Mouse (Mus musculus): ENCODE data around the gene Rps11.
"Not testable (repeated sequence)": the region's sequence is repeated elsewhere in the genome, so short reads cannot be mapped to it uniquely, and the experiment has no call there.

The Rps11 gene

DNA sequence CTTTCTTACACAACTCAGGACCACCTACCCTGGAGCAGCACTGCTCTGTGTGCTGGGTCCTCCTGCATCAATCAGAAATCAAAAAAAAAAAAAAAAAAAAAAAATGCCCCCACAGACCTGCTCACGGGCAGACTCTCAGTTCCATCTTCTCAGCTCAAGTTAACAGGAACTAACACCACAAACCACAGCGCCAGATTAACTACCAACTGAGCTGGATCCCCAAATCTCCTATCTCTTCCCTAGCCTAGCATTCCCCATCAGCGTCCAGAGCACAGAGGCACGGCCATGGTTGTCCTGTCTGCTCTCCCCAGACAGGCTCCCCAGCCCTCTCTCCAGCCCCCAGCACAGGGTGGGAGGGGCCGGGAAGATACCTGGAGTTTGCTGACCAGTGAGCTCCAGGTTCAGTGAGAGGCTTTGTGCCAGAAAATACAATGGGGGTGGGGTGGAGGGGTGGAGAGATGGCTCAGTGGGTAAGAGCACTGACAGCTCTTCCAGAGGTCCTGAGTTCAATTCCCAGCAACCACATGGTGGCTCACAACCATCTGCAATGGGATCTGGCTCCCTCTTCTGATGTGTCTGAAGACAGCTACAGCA, 17.1 kb downstream of the Rps11 start:
- DNase-seq (ENCODE audit: low spot score) = no peak

DNA sequence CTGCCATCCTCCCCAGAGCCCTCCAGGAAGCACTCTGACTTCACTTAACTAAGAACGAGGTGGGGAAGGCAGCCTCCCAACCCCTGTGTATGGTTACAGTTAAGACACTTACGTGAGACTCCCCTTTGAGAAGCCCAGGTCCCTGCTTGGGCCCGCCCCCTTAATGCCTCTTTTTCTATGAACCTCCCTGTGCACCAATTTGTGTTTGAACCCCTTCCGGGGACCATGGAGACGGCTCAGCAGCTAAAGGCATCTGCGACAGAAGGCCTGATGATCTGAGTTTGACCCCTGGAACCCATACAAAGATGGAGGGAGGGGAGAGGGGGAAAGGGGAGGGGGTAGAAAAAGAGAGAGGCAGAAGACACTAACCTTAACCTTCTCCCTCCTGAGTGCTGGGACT, 17.8 kb downstream of the Rps11 start:
- no peak for DNase-seq (ENCODE audit: low spot score)

DNA sequence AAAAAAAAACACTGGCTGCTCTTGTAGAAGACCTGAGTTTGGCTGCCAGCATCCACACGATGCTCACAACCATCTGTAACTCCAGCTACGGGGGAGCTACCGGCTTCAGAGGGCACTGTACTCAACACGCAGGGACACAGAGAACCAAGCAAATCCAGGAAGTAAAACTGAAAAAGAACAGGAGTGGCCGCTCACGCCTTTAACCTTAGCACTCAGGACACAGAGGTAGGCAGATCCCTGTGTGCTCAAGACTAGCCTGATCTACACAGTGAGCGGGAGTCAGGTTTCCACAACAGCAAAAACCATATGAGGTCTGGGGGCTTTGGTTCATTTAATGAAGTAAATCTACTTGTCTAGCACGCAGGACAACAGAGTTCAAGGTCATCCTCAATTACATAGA, 18.7 kb downstream of the Rps11 start:
- no peak for DNase-seq (ENCODE audit: low spot score)

DNA sequence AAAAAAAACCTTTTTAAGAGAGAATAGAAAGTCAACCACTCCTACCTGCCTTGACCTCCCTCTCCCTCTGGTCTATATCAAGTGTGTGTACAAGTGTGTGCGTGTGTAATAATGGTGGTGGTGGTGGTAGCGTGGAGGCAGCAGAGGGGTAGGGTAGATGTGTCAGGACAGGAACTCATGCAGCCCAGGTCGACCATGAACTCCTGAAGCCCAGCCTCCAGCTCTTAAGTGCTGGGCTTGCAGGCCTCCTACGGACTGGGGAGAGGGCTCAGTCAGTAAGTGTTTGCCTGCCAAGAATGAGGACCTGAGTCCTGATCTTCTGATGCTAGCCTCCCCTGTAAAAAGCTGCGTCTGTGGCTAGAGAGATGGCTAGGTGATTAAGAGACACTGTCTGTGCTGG, 19.3 kb downstream of the Rps11 start:
- DNase-seq (ENCODE audit: low spot score) = no peak

DNA sequence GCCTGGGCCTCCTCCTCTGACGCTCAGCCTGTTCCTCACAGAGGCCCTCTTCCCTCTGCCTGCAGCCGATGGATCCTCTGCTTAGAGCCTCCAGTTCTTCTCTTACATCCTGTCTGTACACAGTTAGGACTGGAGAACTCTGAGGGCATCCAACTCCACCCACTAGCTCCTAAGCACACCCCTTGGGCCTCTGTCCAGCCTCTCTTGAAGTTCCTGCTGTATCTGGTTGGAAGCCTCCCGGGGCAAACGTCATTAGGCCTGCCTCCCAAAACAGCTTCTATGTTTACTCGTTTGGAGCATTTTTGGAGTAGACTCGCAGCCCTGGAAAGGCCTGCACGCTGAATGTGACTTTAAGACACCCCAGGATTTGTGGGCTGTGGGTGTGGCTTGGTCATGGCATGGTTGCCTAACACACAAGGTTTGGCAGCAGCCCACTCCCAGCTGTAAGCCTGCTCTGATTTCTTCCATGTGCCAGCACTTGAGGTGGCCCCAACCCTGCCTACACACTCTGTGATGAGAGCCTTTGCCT, 20.5 kb downstream of the Rps11 start, which contains the start of gene Fcgrt:
TSS of gene Fcgrt (minus strand) at position 200 of the 529 bp plus-strand sequence.
- DNase-seq (ENCODE audit: low spot score) = peak; percentile 62

DNA sequence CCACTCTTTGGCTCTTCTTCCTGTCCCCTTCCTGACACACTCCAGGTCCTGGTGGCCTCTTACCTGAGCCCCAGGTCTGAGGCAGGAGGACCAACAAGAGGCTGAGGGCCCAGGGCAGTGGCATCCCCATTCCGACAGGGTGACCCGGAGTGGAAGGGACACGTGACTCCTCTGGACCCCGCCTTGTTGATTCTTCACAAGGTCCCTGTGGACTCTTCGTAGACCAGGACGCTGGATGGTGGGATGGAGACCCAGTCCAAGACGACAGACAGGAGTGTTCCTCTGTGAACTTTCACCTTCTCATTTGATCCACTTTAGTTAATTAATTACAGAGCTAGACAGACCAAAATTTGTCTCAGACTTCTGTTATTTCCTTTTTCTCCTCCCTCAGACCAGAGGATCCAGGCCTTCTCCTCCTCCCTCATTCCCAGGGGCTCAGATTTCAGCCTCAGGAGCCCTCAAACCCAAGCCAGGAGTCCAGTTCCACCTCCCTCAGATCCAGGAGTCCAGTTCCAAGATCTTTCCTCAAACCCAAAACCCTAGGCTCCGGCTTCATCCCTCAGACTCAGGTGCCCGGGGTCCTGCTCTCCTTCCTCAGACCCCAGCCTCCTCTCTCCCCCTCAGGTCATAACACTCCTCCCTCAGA, 21.2 kb downstream of the Rps11 start:
- DNase-seq (ENCODE audit: low spot score) = no peak

DNA sequence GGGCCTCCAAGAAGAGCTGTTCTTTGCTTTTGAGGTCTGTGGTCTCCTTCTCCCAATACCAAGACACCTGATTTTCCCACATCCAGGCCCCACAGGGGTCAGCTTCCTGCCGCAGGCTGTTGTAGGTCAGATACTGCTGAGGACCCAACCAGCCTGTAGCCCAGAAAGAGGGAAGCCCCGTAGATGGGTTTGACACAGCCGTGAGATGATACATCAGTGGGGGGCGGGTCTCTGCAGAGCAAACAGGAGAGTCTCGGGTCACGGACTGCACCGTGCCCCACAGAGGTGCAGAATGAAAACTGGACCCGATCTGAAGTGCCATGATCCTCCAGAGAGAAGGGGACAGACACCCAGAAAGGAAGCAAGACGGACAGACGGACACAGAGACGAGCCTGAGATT, 21.8 kb downstream of the Rps11 start:
- no peak for DNase-seq (ENCODE audit: low spot score)

DNA sequence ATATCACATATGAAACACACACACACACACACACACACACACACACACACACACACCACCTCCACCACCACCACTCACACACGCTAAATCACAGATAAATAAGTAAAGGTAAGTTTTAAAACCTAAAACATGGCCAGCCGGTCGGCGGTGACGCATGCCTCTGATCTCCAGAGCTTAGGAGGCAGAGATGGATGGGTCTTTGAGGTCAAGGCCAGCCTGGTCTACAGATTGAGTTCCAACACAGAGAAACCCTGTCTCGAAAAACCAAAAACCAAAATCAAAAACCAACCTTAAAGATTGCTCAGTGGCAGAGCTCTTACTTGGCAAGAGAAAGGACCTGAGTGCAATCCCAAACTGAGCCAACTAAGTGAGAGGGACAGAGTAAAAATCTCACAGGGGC, 24.2 kb downstream of the Rps11 start:
- no peak for DNase-seq (ENCODE audit: low spot score)

DNA sequence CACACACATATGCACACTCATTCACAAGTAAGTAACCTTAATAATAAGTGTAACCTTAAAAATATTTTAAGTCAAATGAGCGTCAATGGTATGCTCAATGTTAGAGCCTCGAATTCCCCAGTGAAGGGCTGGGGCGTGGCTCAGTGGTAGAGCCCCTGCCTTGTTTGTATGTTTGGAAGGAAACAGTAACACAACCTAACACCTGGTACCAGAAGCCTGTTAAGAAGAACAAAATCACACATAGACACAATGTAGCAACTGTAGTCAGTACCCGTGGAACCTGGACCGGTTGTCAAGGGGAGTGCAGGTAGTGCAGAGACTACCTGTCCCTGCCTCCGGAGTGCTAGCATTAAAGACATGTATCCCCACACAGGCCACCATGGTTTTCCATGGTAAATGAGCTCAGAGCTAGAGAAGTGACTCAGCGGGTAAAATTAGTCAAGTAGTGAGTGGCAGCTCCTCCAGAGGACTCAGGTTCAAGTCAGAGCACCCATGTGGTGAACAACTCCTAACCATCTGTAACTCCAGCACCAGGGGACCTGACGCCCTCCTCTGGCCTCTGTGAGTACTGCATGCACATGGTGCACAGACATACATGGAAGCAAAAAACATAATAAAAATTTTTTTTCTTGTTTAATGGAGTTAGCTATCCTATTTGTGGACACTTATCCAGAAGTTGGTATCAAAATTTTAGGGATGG, 25.5 kb downstream of the Rps11 start:
- DNase-seq (ENCODE audit: low spot score) = no peak

DNA sequence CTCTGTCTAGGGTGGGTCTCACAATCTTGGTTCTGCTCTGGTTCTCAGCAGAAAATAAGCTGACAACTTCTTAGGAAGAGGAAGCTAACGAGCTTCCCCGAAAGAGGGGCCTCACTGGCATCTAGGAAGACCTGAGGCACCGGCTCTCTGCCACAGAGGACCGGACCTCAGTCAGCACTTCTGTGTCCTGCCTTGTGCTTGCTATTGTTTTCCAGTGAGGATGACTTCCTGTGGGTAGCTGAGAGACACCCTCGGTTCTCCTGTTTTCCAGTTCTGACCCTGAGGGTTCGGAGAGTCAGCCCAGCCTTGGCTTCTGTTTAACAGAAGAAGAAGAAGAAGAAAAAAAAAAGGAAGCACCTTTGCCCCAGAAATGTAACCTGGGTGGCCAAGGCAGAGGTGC, 26.8 kb downstream of the Rps11 start:
- DNase-seq (ENCODE audit: low spot score) = no peak

DNA sequence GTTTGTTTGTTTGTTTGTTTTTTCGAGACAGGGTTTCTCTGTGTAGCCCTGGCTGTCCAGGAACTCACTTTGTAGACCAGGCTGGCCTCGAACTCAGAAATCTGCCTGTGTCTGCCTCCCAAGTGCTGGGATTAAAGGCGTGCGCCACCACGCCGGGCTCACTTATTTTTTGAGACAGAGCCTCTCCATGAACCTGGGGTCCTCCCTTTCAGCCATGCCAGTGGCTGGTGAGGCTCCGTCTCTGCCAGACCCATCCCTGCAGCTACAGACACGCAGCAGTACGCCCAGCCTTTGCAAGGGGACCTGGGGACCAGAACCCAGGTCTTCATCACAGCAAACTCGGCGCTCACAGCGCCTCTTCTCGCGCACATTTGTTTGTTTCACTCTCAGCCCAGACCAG, 28.3 kb downstream of the Rps11 start:
- DNase-seq (ENCODE audit: low spot score) = not testable (repeated sequence)

DNA sequence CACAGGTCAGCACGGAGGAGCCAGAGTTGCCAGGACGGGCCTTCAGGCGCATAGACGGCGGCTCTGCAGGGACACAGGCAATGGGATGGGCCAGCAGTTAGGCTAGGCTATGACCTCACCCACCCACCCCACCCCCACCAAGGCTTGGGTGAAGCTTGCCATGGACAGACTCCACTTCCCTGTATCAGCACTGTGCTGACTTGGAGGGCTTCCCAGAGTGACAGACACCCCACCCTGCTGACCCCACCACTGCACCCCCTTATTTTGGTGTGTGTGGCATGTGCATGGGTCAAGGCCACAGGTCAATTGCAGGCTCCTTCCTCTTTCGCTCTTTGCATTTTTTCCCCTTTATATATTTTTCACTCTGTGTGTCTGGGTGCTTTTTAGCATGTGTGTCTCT, 28.9 kb downstream of the Rps11 start:
- DNase-seq (ENCODE audit: low spot score) = no peak

DNA sequence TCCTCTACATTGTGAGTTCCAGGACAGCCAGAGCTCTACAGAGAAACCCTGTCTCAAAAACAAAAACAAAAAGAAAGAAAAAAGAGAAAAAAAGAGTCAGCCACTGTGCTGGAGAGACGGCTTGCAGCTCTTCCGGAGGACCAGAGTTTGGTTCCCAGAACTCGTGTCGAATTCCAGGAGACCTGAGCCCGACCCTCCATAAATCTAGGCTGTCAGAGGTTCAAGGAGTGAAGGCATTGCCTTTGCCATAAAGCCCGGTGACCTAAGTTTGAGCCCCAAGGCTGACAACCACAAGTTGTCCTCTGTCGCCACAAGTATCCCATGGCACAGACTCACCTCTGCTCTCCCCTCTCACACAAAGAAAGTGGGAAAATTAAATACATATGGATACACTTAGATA, 30.1 kb downstream of the Rps11 start:
- DNase-seq (ENCODE audit: low spot score) = no peak

DNA sequence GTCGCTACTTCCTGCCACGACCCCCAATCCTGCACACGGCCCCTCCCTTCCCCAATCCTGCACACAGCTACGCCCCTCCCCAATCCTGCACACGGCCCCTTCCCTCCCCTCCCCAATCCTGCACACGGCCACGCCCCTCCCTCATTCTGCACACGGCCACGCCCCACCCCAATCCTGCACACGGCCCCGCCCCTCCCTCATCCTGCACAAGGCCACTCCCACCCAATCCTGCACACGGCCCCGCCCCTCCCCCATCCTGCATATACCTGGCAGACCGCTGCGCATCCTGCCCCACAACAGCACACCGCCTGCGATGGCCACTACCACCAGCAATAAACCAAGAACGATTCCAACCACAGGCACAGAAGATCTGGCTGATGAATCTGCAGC, 30.7 kb downstream of the Rps11 start:
- no peak for DNase-seq (ENCODE audit: low spot score)

DNA sequence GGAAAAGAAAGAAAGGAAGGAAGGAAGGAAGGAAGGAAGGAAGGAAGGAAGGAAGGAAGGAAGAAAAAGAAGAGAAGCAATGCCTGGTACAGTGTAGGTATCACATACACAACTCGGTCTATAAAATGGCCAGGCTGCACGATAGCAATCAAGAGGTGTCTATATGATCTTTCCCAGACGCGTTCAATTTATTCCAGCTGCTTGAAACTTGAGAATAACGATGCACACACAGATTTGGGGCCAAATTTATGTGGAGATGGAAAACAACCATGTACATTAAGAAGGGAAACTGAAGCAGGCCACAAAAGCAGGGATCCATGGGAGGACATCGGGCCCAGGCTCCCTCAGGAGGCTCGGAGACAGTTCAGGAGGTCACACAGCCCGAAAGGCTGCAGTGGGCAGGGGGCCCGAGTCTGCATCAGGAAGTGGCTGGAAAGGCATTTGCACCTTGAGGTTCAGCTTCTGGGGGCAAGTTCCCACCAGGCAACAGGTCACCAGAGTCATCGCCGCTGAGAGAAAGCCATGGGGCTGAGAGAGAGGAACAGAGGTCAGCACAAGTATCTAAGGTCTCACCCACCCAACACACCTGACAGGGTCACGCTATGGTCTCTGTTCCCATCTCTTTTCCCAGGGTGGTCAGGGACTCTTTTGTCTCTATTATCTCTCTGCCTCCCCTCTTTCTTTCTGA, 31.3 kb downstream of the Rps11 start:
- no peak for DNase-seq (ENCODE audit: low spot score)

DNA sequence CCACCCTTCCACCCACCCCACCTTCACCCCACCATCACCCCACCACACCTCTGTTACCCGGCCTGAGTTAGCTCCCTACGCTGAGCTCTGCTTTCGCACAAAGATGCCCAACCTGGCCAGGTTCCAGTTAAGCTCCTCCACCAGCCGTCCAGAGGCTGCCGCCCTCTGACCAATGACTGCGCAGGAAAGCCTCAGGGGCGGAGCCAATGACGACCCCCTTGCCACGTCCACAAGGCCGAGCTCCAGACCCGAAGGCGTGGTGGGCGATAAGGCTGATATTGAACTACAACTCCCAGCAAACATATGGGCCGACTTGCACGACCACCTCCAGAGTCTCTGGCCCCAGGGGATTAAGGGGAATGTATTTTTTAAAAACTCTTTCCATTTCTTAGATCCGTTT, 32.2 kb downstream of the Rps11 start, which contains the start of gene Rcn3:
TSS of gene Rcn3 (minus strand) at position 174 of the 400 bp plus-strand sequence.
- no peak for DNase-seq (ENCODE audit: low spot score)

DNA sequence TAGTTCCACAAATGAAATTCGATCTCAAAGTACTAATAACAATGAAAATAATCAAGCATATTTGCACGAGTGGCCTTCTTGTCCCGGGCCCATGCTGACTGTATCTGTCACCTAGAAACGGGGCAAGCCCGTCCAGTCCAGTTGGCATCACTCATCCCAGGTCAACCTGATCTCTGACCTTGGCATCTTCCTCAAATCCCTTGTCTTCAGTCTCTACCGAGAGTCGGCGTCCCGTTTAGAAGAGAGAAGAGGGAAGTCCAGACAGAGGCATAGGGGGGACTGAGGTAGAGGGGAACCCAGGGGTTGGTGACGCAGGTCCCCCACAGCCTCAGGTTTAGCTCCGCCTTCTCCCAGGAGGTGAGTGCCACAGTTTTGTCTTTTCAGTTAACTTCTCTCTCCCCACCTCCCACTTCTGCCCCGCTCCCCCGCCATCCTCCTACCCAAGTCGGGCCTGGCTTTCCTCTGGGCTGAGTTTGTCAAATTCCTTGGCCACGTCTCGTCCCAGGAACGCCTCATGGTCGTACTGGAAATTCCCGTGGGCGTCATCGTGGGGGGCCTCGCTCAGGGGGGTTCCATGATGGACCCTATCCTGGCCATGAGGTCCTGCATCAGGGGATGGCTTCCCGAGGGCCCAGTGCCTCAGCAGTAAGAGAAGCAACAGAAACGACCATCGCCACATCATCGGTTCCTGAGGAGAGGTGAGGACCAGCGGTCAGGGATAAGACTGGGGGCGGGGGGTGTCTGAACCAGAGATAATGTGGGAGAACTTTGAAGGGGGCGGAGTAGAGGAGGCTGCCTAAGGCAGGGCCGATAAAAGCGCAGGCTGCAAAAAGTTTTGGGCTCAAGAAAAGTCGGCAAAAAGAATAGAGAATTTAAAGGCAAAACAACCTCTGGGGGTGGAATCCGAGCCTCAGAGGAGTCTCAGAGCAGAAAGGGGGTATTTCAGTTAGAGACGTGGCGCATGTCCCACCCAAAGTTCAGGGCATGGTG, 32.9 kb downstream of the Rps11 start:
- no peak for DNase-seq (ENCODE audit: low spot score)

DNA sequence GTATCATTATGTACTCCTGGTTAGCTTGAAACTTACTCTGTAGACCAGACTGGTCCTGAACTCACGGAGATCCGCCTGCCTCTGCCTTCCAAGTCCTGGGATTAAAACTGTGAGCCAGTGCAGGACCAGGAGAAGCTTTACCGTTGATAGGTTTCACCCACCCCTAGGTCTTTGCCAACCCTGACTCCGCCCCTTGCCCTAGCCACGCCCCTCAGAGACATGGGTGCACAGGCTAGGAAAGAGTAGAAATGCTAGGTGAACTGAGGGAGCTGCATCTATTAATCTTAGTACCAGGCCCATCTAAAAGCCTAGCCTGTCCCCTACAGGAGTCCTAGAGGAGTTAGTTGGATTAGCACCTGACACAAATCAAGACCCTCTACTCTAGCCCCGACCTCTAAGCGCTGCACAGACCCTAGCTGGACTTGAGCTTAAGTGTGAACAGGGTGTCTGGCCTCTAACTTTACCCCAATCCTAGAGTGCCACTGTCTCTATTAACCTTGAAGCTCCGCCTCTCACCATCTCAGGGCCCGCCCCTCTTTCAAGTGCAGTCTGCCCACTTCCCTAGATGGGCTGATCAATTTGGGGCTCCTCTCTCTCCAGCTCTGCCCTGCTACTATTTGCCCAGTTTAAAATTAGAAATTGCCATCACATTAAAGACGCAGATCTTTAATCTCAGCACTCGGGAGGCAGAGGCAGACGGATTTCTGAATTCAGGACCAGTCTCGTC, 33.8 kb downstream of the Rps11 start:
- no peak for DNase-seq (ENCODE audit: low spot score)

DNA sequence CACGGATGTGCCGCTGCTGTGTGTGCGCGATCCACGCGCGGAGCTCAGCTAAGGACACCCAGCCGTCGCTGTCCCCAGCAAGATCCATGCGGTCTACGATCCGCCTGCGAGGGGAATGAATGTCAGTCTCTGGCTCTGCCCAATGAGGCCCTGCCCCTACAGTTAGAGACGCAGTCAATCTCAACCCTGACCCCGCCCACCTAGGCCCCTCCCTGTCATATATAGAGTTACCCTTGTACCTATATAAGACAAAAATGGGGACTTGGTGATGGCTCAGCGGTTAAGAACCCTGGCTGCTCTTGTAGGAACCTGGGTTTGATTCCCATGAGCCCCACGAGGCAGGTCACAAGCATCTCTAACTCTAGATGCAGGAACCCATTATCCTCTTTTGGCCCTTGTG, 35.6 kb downstream of the Rps11 start:
- DNase-seq (ENCODE audit: low spot score) = no peak

DNA sequence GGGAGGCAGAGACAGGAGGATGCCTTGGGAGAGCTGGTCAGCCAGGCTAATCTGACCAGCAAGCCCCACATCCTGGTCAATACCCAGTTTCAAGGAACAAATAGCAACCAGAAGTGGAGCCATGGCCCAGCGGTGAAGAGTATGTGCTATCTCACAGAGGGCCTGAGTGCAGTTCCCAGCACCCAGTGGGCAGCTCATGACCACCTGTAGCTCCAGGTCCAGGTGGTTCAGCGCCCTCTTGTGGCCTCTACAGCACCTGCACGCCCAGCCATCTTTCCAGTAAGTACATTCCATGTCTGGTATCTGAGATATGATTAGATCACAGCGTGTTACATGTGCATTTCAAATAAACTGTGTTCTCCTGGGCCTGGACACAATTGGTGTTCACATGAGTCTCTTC, 38.2 kb downstream of the Rps11 start:
- DNase-seq (ENCODE audit: low spot score) = no peak
